In genomic region chr5:125096368-125096767, GRCm38 (mm10) we compare ENCODE assay signal across 18 mouse cellular contexts.
DNase-seq lines count a peak whose midpoint lies in the region; ATAC-seq and TF ChIP-seq lines count a peak whose summit lies in the region.
"Had no signal": no experiment of that assay in that cellular context is flagged by ENCODE, and none has a peak within 500 bp of the region (broad histone marks: within the 10 kb centered on the region; RNA-seq: fewer than 3 reads in every experiment).

No protein-coding gene starts in this region.

- H3K9me3 ChIP-seq in intestine, postnatal 0 days (ENCODE audit: control insufficient read depth) = no peaks in the 10 kb centered on the region
- H3K9me3 ChIP-seq in intestine, embryonic 16.5 days (ENCODE audit: control insufficient read depth, low read length) = peaks cover under 1% of the 10 kb centered on the region; the same call in 1 of the 2 replicates
- H3K9me3 ChIP-seq in hindbrain, embryonic 15.5 days = no peaks in the 10 kb centered on the region
- H3K9me3 ChIP-seq: embryonic facial prominence, embryonic 13.5 days; limb, embryonic 13.5 days had no signal

- H3K27ac ChIP-seq in intestine, postnatal 0 days (ENCODE audit: low read depth, low read length) = peak overlapping the region; percentile 21; the same call in 1 of the 2 replicates
- no peak overlapping the region for H3K27ac ChIP-seq in intestine, embryonic 16.5 days (ENCODE audit: low read length)
- peak overlapping the region; percentile 82 for H3K27ac ChIP-seq in embryonic fibroblast, embryonic 13.5 days (ENCODE audit: insufficient read depth, low read length)
- peak overlapping the region; percentile 68 for H3K27ac ChIP-seq in hindbrain, embryonic 15.5 days (replicated peaks)
- H3K27ac ChIP-seq: embryonic facial prominence, embryonic 13.5 days; heart, adult 2 months; limb, embryonic 13.5 days; liver, embryonic 14.5 days had no signal

- no peak overlapping the region for H3K4me3 ChIP-seq in intestine, postnatal 0 days (ENCODE audit: low read depth, low read length)
- no peak overlapping the region for H3K4me3 ChIP-seq in intestine, embryonic 16.5 days (ENCODE audit: low read length)
- no peak overlapping the region for H3K4me3 ChIP-seq in embryonic fibroblast, embryonic 13.5 days (ENCODE audit: insufficient read depth, low read length)
- H3K4me3 ChIP-seq in hindbrain, embryonic 15.5 days = no peak overlapping the region
- H3K4me3 ChIP-seq: embryonic facial prominence, embryonic 13.5 days; heart, adult 2 months; limb, embryonic 13.5 days; myocyte had no signal

- no peak for ATAC-seq in intestine, postnatal 0 days
- no peak for ATAC-seq in intestine, embryonic 16.5 days
- ATAC-seq in hindbrain, embryonic 15.5 days (ENCODE audit: low FRiP score, low read depth) = no peak

- peak; percentile 26 to 53 for DNase-seq in lung, postnatal 4 days
- no peak for DNase-seq in lung, adult 18-20 months
- DNase-seq in spleen, postnatal 10 days (ENCODE audit: low spot score in 2 of 2) = no peak
- DNase-seq in urinary bladder, postnatal 36 days (ENCODE audit: low spot score in 2 of 2) = no peak
- DNase-seq: adrenal gland, postnatal 36 days; cerebellum, adult 8-10 months; gastrocnemius, postnatal 14 days; heart, adult 2 months; kidney, adult 11 months; layer of hippocampus, adult 9-11 months had no signal

- TF ChIP-seq POLR2A in embryonic fibroblast, embryonic 13.5 days (IDR thresholded peaks at IDR 0.05; ENCODE audit: low read depth, low read length) = no peak

- no peaks in the 10 kb centered on the region for H3K4me1 ChIP-seq in intestine, postnatal 0 days (replicated peaks; ENCODE audit: control insufficient read depth, insufficient read depth, low read length)
- H3K4me1 ChIP-seq in intestine, embryonic 16.5 days (ENCODE audit: control insufficient read depth, insufficient read depth, low read length) = peaks cover 3% of the 10 kb centered on the region; the same call in 1 of the 2 replicates
- H3K4me1 ChIP-seq in embryonic fibroblast, embryonic 13.5 days (ENCODE audit: control insufficient read depth, insufficient read depth, low read length) = peaks cover 18% of the 10 kb centered on the region
- H3K4me1 ChIP-seq in hindbrain, embryonic 15.5 days (replicated peaks) = peaks cover 41% of the 10 kb centered on the region
- H3K4me1 ChIP-seq: embryonic facial prominence, embryonic 13.5 days; limb, embryonic 13.5 days had no signal

- peaks cover 52% of the 10 kb centered on the region for H3K36me3 ChIP-seq in intestine, postnatal 0 days (ENCODE audit: control insufficient read depth, insufficient read depth)
- peaks cover 8% of the 10 kb centered on the region for H3K36me3 ChIP-seq in intestine, embryonic 16.5 days (ENCODE audit: control insufficient read depth, insufficient read depth, low read length)
- peaks cover 19% of the 10 kb centered on the region for H3K36me3 ChIP-seq in hindbrain, embryonic 15.5 days

- no peak overlapping the region for H3K4me2 ChIP-seq in intestine, postnatal 0 days (replicated peaks; ENCODE audit: low read depth)
- no peak overlapping the region for H3K4me2 ChIP-seq in intestine, embryonic 16.5 days (ENCODE audit: low read depth, low read length)
- no peak overlapping the region for H3K4me2 ChIP-seq in hindbrain, embryonic 15.5 days
- H3K4me2 ChIP-seq: embryonic facial prominence, embryonic 13.5 days; limb, embryonic 13.5 days had no signal

- H3K9ac ChIP-seq in intestine, postnatal 0 days (ENCODE audit: low read depth, low read length) = no peak overlapping the region
- H3K9ac ChIP-seq in intestine, embryonic 16.5 days (ENCODE audit: low read depth, low read length) = no peak overlapping the region
- H3K9ac ChIP-seq in hindbrain, embryonic 15.5 days = no peak overlapping the region
- H3K9ac ChIP-seq: embryonic facial prominence, embryonic 13.5 days; limb, embryonic 13.5 days; liver, embryonic 14.5 days had no signal

- no peak for TF ChIP-seq CTCF in intestine, postnatal 0 days (IDR thresholded peaks at IDR 0.05; ENCODE audit: low read depth)
- TF ChIP-seq CTCF in embryonic fibroblast, embryonic 13.5 days (IDR thresholded peaks at IDR 0.05; ENCODE audit: borderline replicate concordance, insufficient read depth, low read length) = no peak

- H3K27me3 ChIP-seq in intestine, postnatal 0 days (replicated peaks; ENCODE audit: control insufficient read depth, insufficient read depth, low read length) = no peaks in the 10 kb centered on the region
- no peaks in the 10 kb centered on the region for H3K27me3 ChIP-seq in intestine, embryonic 16.5 days (replicated peaks; ENCODE audit: control insufficient read depth, insufficient read depth, low read length)
- no peaks in the 10 kb centered on the region for H3K27me3 ChIP-seq in hindbrain, embryonic 15.5 days
- H3K27me3 ChIP-seq: embryonic facial prominence, embryonic 13.5 days; limb, embryonic 13.5 days had no signal

- 77% methylated on average over 11 of the region's 11 CpGs for WGBS in intestine, postnatal 0 days
- 77% methylated on average over 11 of the region's 11 CpGs for WGBS in intestine, embryonic 16.5 days
- 73% methylated on average over 11 of the region's 11 CpGs for WGBS in hindbrain, embryonic 15.5 days

Comparison
In these comparisons a context has a peak if more than half of its experiments do, and no peak if none do; other contexts are left out.
1. DNase-seq: peak in lung, postnatal 4 days (2 of 2); none in lung, adult 18-20 months (0 of 2), spleen, postnatal 10 days (0 of 2) and urinary bladder, postnatal 36 days (0 of 2).